Mouse (Mus musculus): ENCODE data around the gene Prr11. TPM values are rescaled to one million over a fixed set of nuclear protein-coding genes. Genes with fewer than 3 reads are reported as not detected.
A peak's percentile ranks its signal among the peaks of the same experiment; 100 is the strongest.

The Prr11 gene
- polyA plus RNA-seq (2015; fragmentation: Nextera tagmentation; extraction: Ambion mirVana), result 5.1 and 5.5 TPM in 2 replicates

DNA sequence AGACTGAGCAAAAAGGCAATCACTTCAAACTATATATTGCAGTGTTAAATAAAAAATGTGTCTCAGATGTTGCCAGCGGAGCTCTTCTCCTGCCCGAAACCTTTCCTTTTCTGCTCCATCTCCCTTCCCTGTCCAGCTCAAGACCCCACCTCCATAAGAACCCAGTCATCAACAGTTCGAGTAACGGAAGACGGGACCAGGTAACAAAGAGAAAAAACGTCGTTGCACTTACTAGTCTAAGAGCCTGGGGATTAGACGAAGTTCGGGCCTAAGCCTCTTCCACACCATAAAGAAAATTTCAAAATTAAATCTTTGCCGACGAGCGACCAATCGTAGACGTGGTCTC is at the start of gene Prr11:
Prr11 (minus strand) TSS at position 300 of the 346 bp plus-strand sequence.
- H3K27ac ChIP-seq (replicated peaks), result peak within 1 kb of the TSS; percentile 92
- under 1% methylated on average over 14 of the region's 14 CpGs for WGBS (ENCODE audit: insufficient replicate concordance)

DNA sequence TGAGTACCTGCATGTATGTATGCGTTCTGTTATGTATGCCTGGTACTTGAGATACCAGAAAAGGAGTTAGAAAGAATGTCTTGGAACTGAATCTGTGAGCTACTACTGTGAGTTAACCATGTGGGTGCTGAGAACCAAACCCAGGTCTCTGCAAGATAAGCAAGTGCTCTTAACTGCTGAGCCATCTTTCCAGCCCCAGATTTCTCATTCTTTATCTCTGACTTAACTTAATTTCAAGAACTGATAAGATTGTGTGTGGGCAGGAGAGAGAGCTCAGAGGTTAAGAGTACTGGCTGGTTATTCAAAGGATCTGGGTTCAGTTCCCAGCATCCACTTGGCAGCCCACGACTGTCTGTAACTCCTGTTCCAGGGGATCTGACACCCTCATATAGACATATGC is 49.5 kb upstream of the Prr11 start:
- Histone ChIP-seq H3K36me3 (replicated peaks) (peaks cover 9% of the 10 kb centered on the region), H3K4me2 (no peak overlapping the region), H3K27ac (replicated peaks) (no peak overlapping the region), H3K9ac (no peak overlapping the region), H3K4me1 (replicated peaks) (no peaks in the 10 kb centered on the region), H3K9me3 (replicated peaks) (no peaks in the 10 kb centered on the region), H3K4me3 (replicated peaks) (no peak overlapping the region), H3K27me3 (no peaks in the 10 kb centered on the region)
- WGBS (ENCODE audit: insufficient replicate concordance), result 87% methylated on average over 2 of the region's 2 CpGs
- ATAC-seq (ENCODE audit: insufficient read depth), result no peak

More for the DNA sequence above, at the start of gene Prr11:
- ATAC-seq (ENCODE audit: insufficient read depth), result no peak
- H3K36me3 ChIP-seq (replicated peaks), result peaks cover 50% of the 10 kb centered on the region
- no peaks in the 10 kb centered on the region for H3K9me3 ChIP-seq (replicated peaks)
- H3K27me3 ChIP-seq, result no peaks in the 10 kb centered on the region
- H3K4me2 ChIP-seq, result peak within 1 kb of the TSS; percentile 67
- peaks cover 23% of the 10 kb centered on the region for H3K4me1 ChIP-seq (replicated peaks)
- peak within 1 kb of the TSS; percentile 99 for H3K9ac ChIP-seq
- H3K4me3 ChIP-seq (replicated peaks), result peak within 1 kb of the TSS; percentile 99

DNA sequence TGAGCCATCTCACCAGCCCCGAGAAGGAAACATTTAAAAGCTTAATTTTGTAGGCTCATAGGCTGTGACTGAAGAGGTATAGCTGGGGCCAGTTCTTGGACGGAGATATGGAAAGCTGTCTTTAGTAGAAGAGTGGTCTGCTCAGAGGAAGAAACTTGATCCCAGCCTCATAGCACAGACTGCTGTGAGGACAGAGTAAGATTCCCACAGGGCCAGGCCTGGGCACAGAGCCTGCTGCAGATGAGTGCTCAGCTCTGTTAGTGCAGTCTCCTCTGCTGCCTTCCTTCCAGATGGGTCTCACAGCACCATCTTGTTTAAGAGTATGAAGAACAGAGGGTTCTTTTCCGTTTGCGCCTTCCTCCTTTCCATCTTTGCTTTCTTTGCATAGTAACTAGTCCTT is 27.7 kb upstream of the Prr11 start:
- peaks cover 30% of the 10 kb centered on the region for H3K36me3 ChIP-seq (replicated peaks)
- no peak overlapping the region for H3K27ac ChIP-seq (replicated peaks)
- H3K4me2 ChIP-seq, result no peak overlapping the region
- no peak for ATAC-seq (ENCODE audit: insufficient read depth)
- no peaks in the 10 kb centered on the region for H3K4me1 ChIP-seq (replicated peaks)
- no peak overlapping the region for H3K9ac ChIP-seq
- no peaks in the 10 kb centered on the region for H3K9me3 ChIP-seq (replicated peaks)
- 90% methylated on average over 4 of the region's 4 CpGs for WGBS (ENCODE audit: insufficient replicate concordance)
- H3K4me3 ChIP-seq (replicated peaks), result no peak overlapping the region
- H3K27me3 ChIP-seq, result no peaks in the 10 kb centered on the region

DNA sequence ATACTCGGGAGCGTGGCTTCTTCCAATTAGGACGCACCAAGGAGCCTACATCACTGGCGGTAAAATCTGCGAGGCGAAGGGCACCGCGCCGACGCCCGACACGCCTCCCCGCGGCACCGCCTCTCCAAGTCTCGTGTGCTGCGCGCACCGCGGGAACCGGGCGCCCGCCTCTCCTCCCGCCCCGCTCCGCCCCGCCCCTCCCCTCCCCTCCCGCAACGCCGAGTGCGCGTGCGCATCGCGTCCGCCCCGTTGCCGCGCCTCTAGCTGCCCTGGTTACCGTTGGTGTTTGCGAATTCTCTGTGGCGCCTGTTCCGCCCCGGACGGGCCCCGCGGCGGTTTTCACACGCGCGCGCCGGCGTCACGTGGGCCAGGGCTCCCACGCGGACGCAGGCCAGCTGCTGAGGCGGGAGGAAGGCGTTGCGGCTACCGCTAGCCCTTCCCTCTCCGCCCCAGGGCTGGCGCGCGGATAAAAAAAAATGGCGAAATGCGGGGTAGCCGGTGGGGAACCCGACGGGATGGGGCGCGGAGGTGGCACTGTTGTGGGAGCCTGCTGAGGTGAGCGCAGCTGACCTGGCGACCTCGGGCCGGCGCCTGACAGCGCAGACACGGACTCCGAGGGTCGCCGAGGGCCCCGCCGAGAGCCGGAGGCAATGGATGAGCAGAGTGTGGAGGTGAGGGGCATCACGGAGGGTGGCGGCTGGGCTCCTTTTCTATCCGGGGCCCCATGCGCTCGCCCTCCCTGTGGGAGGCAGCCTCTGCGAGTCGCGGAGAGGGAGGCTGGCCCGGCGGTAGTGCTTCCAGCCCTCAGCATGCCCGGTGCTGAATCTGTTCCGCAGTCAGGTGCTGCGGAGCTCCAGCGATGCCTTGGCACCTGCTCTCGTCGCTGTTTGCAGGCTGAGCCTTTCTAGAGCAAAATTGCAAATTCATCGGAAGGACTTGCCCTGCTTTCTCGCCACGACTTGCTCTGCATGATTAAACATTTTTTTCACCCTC is 18.6 kb upstream of the Prr11 start, which contains the start of gene Trim37:
Trim37 (plus strand) TSS at position 254 of the 993 bp plus-strand sequence.
- Histone ChIP-seq H3K4me2 (peak within 1 kb of the TSS; percentile 91), H3K4me1 (replicated peaks) (peaks cover 27% of the 10 kb centered on the region), H3K27ac (replicated peaks) (peak within 1 kb of the TSS; percentile 91), H3K36me3 (replicated peaks) (peaks cover 40% of the 10 kb centered on the region), H3K4me3 (replicated peaks) (peak within 1 kb of the TSS; percentile 99), H3K27me3 (no peaks in the 10 kb centered on the region), H3K9me3 (replicated peaks) (no peaks in the 10 kb centered on the region), H3K9ac (peak within 1 kb of the TSS; percentile 91)
- WGBS (ENCODE audit: insufficient replicate concordance), result under 1% methylated on average over 104 of the region's 105 CpGs
- ATAC-seq (ENCODE audit: insufficient read depth), result peak; percentile 96

DNA sequence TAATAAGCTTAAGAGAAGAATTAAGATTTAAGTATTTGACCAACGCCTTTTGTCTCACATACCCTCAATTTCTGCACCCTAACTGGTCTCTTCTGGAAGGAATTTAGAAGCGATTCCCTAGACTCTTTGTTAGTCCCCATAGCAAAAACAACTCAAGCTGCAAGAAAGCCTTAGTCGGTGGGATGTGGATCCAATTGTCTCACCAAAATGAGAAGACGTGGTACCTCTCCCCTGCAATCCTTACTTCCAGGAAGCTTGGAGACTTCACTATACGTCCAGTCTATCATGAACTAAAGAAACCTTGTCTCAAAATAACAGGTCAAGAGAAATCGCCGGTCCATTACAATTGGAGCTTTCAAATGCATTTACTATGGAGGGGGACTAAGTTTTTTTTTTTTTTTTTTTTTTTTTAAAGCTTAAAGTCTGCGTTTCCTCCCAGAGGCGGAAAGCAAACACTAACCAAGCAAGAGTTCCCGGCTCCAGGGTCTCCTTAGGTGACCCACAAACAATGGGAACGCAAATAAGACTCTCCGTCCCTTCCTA is 17.8 kb upstream of the Prr11 start:
- Histone ChIP-seq H3K9ac (peak overlapping the region; percentile 48), H3K36me3 (replicated peaks) (peaks cover 44% of the 10 kb centered on the region)
- WGBS (ENCODE audit: insufficient replicate concordance), result 2% methylated on average over 12 of the region's 12 CpGs

DNA sequence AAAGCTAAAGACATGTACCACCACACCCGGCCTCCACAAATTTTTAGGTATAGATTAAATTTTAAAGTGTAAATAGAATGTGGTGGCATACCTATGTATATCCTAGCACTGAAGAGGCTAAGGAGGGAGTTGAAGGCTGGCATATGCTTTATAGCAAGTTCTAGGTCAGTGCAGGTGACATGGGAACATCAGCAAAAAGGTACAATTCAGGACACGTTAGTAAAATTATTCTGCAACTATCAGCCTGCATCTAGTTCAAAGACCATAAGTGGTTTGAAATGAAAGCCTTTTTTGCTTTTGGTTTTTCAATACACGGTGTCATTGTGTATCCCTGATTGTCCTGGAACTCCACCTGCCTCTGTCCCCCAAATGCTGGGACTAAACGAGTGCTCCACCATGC is 17.1 kb upstream of the Prr11 start:
- ATAC-seq (ENCODE audit: insufficient read depth), result no peak
- Histone ChIP-seq H3K9me3 (replicated peaks) (no peaks in the 10 kb centered on the region), H3K4me1 (replicated peaks) (peaks cover 27% of the 10 kb centered on the region), H3K4me3 (replicated peaks) (no peak overlapping the region), H3K36me3 (replicated peaks) (peaks cover 47% of the 10 kb centered on the region), H3K27ac (replicated peaks) (no peak overlapping the region; the same call in 1 of the 2 replicates), H3K27me3 (no peaks in the 10 kb centered on the region), H3K4me2 (peak overlapping the region; percentile 91; the same call in 1 of the 2 replicates), H3K9ac (peak overlapping the region; percentile 19; the same call in 1 of the 2 replicates)
- 57% methylated on average over 4 of the region's 4 CpGs for WGBS (ENCODE audit: insufficient replicate concordance)

More for the DNA sequence above, 17.8 kb upstream of the Prr11 start:
- peaks cover 27% of the 10 kb centered on the region for H3K4me1 ChIP-seq (replicated peaks)
- H3K27me3 ChIP-seq, result no peaks in the 10 kb centered on the region
- no peak for ATAC-seq (ENCODE audit: insufficient read depth)
- peak overlapping the region; percentile 99 for H3K4me3 ChIP-seq (replicated peaks)
- H3K4me2 ChIP-seq, result peak overlapping the region; percentile 91
- H3K9me3 ChIP-seq (replicated peaks), result no peaks in the 10 kb centered on the region
- H3K27ac ChIP-seq (replicated peaks), result peak overlapping the region; percentile 72

DNA sequence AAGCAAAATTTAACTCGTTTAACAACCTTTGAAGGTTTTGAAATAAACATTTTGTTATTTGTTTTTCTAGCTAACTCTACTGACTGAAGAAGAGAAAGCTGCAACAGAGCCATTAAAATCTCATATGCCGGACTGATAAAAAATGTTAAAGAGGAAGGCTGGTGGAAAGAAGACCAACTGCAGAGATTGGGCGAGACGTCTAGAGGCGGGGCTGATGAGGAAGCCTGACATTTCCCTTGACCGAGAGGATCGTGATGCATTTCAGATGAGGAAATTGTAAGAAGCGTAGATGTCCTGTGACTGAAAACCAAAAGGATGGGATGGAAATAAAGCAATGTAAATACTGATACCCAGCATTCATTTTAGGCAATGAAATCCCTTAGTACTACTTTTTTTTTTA is 13.4 kb upstream of the Prr11 start:
- Histone ChIP-seq H3K9ac (no peak overlapping the region), H3K36me3 (replicated peaks) (peaks cover 71% of the 10 kb centered on the region), H3K4me3 (replicated peaks) (no peak overlapping the region), H3K27ac (replicated peaks) (no peak overlapping the region), H3K27me3 (no peaks in the 10 kb centered on the region), H3K4me2 (no peak overlapping the region), H3K9me3 (replicated peaks) (no peaks in the 10 kb centered on the region), H3K4me1 (replicated peaks) (peaks cover 15% of the 10 kb centered on the region)
- 68% methylated on average over 8 of the region's 8 CpGs for WGBS (ENCODE audit: insufficient replicate concordance)
- no peak for ATAC-seq (ENCODE audit: insufficient read depth)

DNA sequence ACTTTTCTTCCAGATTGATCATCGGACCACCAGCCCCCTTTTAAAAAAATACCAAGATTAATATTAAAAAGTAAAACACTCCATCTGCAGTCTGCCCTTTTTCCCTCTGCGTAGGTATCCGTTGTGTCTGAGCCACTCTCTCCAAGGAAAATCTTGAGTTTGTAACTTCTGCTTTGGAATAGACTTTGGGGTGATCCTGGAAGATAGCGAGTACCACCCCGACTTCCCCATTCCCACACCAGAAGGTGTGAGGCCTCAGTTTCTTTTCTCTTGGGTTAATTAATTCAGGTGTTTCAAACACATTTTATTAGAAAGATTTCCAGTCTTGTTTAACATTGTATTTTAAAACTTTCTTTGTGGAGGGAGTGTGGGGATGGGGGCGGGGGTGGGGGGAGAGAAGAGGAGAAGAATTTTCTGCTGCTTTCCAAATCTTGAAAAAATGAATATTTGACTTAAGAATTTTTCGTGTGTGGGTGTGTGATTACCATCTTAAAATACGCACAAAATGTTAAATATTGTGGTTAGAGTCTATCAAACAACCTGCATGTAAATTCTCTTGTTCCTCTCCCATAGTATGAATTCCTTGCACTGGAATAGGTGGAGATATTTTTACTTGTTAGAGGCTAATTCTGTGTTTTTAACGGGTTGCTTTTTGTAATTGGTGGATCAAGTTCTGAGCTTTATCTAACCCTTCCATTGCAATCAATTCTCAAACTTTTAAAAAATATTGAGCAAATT is 1.8 kb upstream of the Prr11 start:
- H3K27ac ChIP-seq (replicated peaks), result peak overlapping the region; percentile 92
- H3K4me2 ChIP-seq, result peak overlapping the region; percentile 66
- H3K36me3 ChIP-seq (replicated peaks), result peaks cover 49% of the 10 kb centered on the region
- 5% methylated on average over 9 of the region's 9 CpGs for WGBS (ENCODE audit: insufficient replicate concordance)
- peak overlapping the region; percentile 99 for H3K4me3 ChIP-seq (replicated peaks)
- no peaks in the 10 kb centered on the region for H3K9me3 ChIP-seq (replicated peaks)
- ATAC-seq (ENCODE audit: insufficient read depth), result no peak
- no peaks in the 10 kb centered on the region for H3K27me3 ChIP-seq
- H3K9ac ChIP-seq, result peak overlapping the region; percentile 99
- H3K4me1 ChIP-seq (replicated peaks), result peaks cover 24% of the 10 kb centered on the region

DNA sequence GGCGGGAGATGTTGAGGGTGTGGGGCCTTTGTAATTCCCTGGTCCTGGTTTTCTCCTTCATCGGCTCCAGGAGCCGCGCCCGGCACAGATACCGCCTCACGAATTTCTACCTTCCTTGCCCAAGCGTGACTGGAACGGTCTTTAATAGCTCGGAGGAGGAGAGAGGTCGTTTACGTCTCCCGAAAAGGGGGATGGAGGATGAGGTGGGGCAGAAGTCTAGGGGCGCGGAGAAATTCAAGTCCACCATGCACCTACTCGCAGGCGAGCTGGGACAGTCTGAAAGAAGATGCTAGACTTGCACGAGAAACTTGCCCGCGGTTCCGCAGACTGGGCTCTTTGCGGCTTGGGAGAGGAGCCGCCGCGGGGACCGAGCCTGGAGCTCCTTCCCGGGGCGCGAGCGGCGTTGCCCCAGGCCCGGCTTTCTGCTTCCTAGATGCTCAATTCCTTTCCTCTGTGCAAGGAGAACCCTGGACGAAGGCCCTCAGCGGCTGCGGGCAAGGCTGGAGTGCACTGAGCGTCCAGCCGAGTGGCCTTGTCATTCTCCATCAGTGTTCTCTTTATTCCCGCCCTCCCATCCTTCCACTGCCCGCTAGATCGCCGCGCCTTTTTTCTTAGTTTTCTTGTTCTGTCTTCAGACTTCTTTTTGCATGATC is 1.1 kb upstream of the Prr11 start:
- H3K4me2 ChIP-seq, result peak overlapping the region; percentile 66
- no peaks in the 10 kb centered on the region for H3K9me3 ChIP-seq (replicated peaks)

DNA sequence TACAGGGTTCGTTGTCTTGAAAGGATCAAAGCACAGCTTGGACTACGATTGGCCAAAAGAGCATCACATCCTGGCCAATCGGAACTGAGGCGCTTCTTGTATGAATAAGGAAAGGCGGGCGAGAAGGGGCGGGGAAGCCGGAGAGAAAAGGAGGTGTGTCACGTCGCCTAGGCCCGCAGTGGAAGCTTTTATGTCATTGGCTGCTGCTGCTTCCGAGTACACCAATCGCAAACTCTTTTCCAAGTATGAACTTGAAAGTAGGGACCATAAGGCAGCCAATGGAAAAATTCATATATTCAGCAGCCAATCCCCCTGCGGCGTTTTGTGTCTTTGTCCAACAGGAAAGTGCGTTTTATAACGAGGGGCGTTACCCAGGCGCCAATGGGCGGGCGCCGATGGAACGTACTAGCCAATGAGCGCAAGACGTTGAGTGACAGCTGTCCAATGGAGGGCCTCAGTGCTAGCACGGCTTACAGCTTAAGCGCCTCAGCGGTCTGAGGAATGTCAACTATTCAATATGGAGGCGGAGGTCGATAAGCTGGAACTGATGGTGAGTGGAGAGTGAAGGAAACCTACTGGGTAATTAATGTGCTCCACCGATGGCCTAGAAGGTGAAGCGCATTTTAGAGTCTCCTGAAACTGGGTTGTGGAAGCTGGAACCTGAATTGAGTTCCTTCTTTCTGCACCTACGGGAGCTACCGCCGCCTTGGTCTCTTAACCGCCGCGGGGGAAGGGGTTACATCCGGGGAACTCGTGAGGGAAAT is 429 bp upstream of the Prr11 start, which contains the start of gene Ska2:
Ska2 (plus strand) TSS at position 480 of the 764 bp plus-strand sequence.
- H3K36me3 ChIP-seq (replicated peaks), result peaks cover 49% of the 10 kb centered on the region
- H3K4me1 ChIP-seq (replicated peaks), result peaks cover 24% of the 10 kb centered on the region
- peak within 1 kb of the TSS; percentile 99 for H3K9ac ChIP-seq
- peak; percentile 97 for ATAC-seq (ENCODE audit: insufficient read depth)
- peak within 1 kb of the TSS; percentile 92 for H3K27ac ChIP-seq (replicated peaks)
- WGBS (ENCODE audit: insufficient replicate concordance), result under 1% methylated on average over 40 of the region's 40 CpGs
- no peaks in the 10 kb centered on the region for H3K27me3 ChIP-seq
- peak within 1 kb of the TSS; percentile 67 for H3K4me2 ChIP-seq
- H3K4me3 ChIP-seq (replicated peaks), result peak within 1 kb of the TSS; percentile 99
- no peaks in the 10 kb centered on the region for H3K9me3 ChIP-seq (replicated peaks)

More for the DNA sequence above, 1.1 kb upstream of the Prr11 start:
- Histone ChIP-seq H3K27me3 (no peaks in the 10 kb centered on the region), H3K36me3 (replicated peaks) (peaks cover 49% of the 10 kb centered on the region), H3K27ac (replicated peaks) (peak overlapping the region; percentile 92), H3K4me3 (replicated peaks) (peak overlapping the region; percentile 99), H3K9ac (peak overlapping the region; percentile 99), H3K4me1 (replicated peaks) (peaks cover 24% of the 10 kb centered on the region)
- no peak for ATAC-seq (ENCODE audit: insufficient read depth)
- WGBS (ENCODE audit: insufficient replicate concordance), result under 1% methylated on average over 42 of the region's 42 CpGs

Measured in liver, embryonic 15.5 days (tissue).